9 mouse cellular contexts compared by ENCODE assay signal in genomic region chr10:20031936-20032335, GRCm38 (mm10).
A peak's percentile ranks its signal among the peaks of the same experiment; 100 is the strongest.
DNase-seq lines count a peak whose midpoint lies in the region; ATAC-seq and TF ChIP-seq lines count a peak whose summit lies in the region.
"Had no signal": no experiment of that assay in that cellular context is flagged by ENCODE, and none has a peak within 500 bp of the region (broad histone marks: within the 10 kb centered on the region; RNA-seq: fewer than 3 reads in every experiment).

No protein-coding gene starts in this region.

- TF ChIP-seq CTCF in midbrain, postnatal 0 days (IDR thresholded peaks at IDR 0.05): no peak
- no peak for TF ChIP-seq CTCF in cerebellum, adult 2 months (IDR thresholded peaks at IDR 0.05; ENCODE audit: borderline replicate concordance, insufficient read depth, low read depth, low read length)
- no peak for TF ChIP-seq CTCF in lung, embryonic 14.5 days (IDR thresholded peaks at IDR 0.05; ENCODE audit: low read depth)

- no peak overlapping the region for H3K27ac ChIP-seq in midbrain, postnatal 0 days (ENCODE audit: low read depth, low read length)
- H3K27ac ChIP-seq in midbrain, embryonic 10.5 days (replicated peaks): no peak overlapping the region
- H3K27ac ChIP-seq in cerebellum, adult 2 months (ENCODE audit: insufficient read depth, low read length): peak overlapping the region; percentile 65; the same call in 1 of the 2 replicates
- H3K27ac ChIP-seq in heart, embryonic 15.5 days: peak overlapping the region; percentile 60
- H3K27ac ChIP-seq in lung, embryonic 14.5 days (ENCODE audit: low read depth): no peak overlapping the region
- H3K27ac ChIP-seq in hindbrain, embryonic 11.5 days (ENCODE audit: low read depth, low read length): no peak overlapping the region
- H3K27ac ChIP-seq: limb, embryonic 15.5 days had no signal

- no peak overlapping the region for H3K4me2 ChIP-seq in midbrain, postnatal 0 days (ENCODE audit: low read depth, low read length, poor library complexity, severe bottlenecking)
- H3K4me2 ChIP-seq in heart, embryonic 15.5 days: no peak overlapping the region
- H3K4me2 ChIP-seq in lung, embryonic 14.5 days: no peak overlapping the region
- no peak overlapping the region for H3K4me2 ChIP-seq in hindbrain, embryonic 11.5 days (replicated peaks; ENCODE audit: low read depth, low read length)
- H3K4me2 ChIP-seq: limb, embryonic 15.5 days had no signal

- ATAC-seq in midbrain, postnatal 0 days (ENCODE audit: low FRiP score): no peak
- peak; percentile 75 for ATAC-seq in heart, embryonic 15.5 days (replicated peaks; ENCODE audit: insufficient number of reproducible peaks, insufficient read depth, low FRiP score, low read depth)
- ATAC-seq in lung, embryonic 14.5 days (ENCODE audit: insufficient read depth): no peak
- ATAC-seq in hindbrain, embryonic 11.5 days (ENCODE audit: low FRiP score): no peak
- no peak for ATAC-seq in activated CD4-positive, CD25-positive, alpha-beta regulatory T cell, adult 4 months

- 68% methylated on average over 2 of the region's 2 CpGs for WGBS in midbrain, postnatal 0 days
- 86% methylated on average over 2 of the region's 2 CpGs for WGBS in midbrain, embryonic 10.5 days
- WGBS in cerebellum, adult 2 months: 0% methylated on average over 2 of the region's 2 CpGs
- WGBS in heart, embryonic 15.5 days: 42% methylated on average over 2 of the region's 2 CpGs
- 67% methylated on average over 2 of the region's 2 CpGs for WGBS in lung, embryonic 14.5 days
- WGBS in hindbrain, embryonic 11.5 days: 80% methylated on average over 2 of the region's 2 CpGs

- no peaks in the 10 kb centered on the region for H3K4me1 ChIP-seq in midbrain, postnatal 0 days (ENCODE audit: insufficient read depth, low read length)
- peaks cover 11% of the 10 kb centered on the region for H3K4me1 ChIP-seq in midbrain, embryonic 10.5 days
- H3K4me1 ChIP-seq in cerebellum, adult 2 months (ENCODE audit: control insufficient read depth, insufficient read depth, low read length): peaks cover 7% of the 10 kb centered on the region; the same call in 1 of the 2 replicates
- peaks cover 11% of the 10 kb centered on the region for H3K4me1 ChIP-seq in heart, embryonic 15.5 days (replicated peaks)
- H3K4me1 ChIP-seq in lung, embryonic 14.5 days (ENCODE audit: insufficient read depth): no peaks in the 10 kb centered on the region
- no peaks in the 10 kb centered on the region for H3K4me1 ChIP-seq in hindbrain, embryonic 11.5 days (replicated peaks; ENCODE audit: control insufficient read depth, insufficient read depth, low read length)
- H3K4me1 ChIP-seq: limb, embryonic 15.5 days had no signal

- DNase-seq in midbrain, postnatal 0 days (ENCODE audit: low spot score): peak; percentile 40
- no peak for DNase-seq in midbrain, embryonic 10.5 days (ENCODE audit: low spot score)
- peak; percentile 92 to 94 for DNase-seq in cerebellum, adult 2 months
- DNase-seq in lung, embryonic 14.5 days: peak; percentile 63
- no peak for DNase-seq in hindbrain, embryonic 11.5 days (ENCODE audit: low spot score)
- DNase-seq in spleen, postnatal 14 days (ENCODE audit: low spot score in 2 of 2): no peak

- no peak overlapping the region for H3K4me3 ChIP-seq in midbrain, postnatal 0 days (ENCODE audit: low read depth, low read length)
- H3K4me3 ChIP-seq in midbrain, embryonic 10.5 days: no peak overlapping the region
- H3K4me3 ChIP-seq in cerebellum, adult 2 months (replicated peaks; ENCODE audit: insufficient read depth, low read depth, low read length): no peak overlapping the region
- no peak overlapping the region for H3K4me3 ChIP-seq in heart, embryonic 15.5 days
- H3K4me3 ChIP-seq in lung, embryonic 14.5 days (ENCODE audit: low read depth, low read length): no peak overlapping the region
- no peak overlapping the region for H3K4me3 ChIP-seq in hindbrain, embryonic 11.5 days (ENCODE audit: low read depth, low read length)
- H3K4me3 ChIP-seq: limb, embryonic 15.5 days had no signal

- no peaks in the 10 kb centered on the region for H3K9me3 ChIP-seq in midbrain, postnatal 0 days (ENCODE audit: low read length)
- H3K9me3 ChIP-seq in midbrain, embryonic 10.5 days (replicated peaks): no peaks in the 10 kb centered on the region
- H3K9me3 ChIP-seq in heart, embryonic 15.5 days (replicated peaks): no peaks in the 10 kb centered on the region
- no peaks in the 10 kb centered on the region for H3K9me3 ChIP-seq in lung, embryonic 14.5 days (ENCODE audit: low read depth, low read length)
- no peaks in the 10 kb centered on the region for H3K9me3 ChIP-seq in hindbrain, embryonic 11.5 days (ENCODE audit: control insufficient read depth, low read length)
- H3K9me3 ChIP-seq: limb, embryonic 15.5 days had no signal

- no peak for TF ChIP-seq POLR2A in cerebellum, adult 2 months (IDR thresholded peaks at IDR 0.05; ENCODE audit: borderline replicate concordance, insufficient read depth, low read length)

- H3K9ac ChIP-seq in midbrain, postnatal 0 days (replicated peaks; ENCODE audit: low read length, poor library complexity, severe bottlenecking): no peak overlapping the region
- H3K9ac ChIP-seq in heart, embryonic 15.5 days: no peak overlapping the region
- no peak overlapping the region for H3K9ac ChIP-seq in lung, embryonic 14.5 days
- H3K9ac ChIP-seq in hindbrain, embryonic 11.5 days (ENCODE audit: low read depth, low read length): no peak overlapping the region
- H3K9ac ChIP-seq: limb, embryonic 15.5 days had no signal

- H3K27me3 ChIP-seq in midbrain, postnatal 0 days (ENCODE audit: insufficient read depth, low read length): no peaks in the 10 kb centered on the region
- H3K27me3 ChIP-seq in midbrain, embryonic 10.5 days (ENCODE audit: low read depth, poor library complexity, severe bottlenecking): no peaks in the 10 kb centered on the region; the same call in 1 of the 2 replicates
- no peaks in the 10 kb centered on the region for H3K27me3 ChIP-seq in cerebellum, adult 2 months (ENCODE audit: control insufficient read depth, insufficient read depth, low read length)
- no peaks in the 10 kb centered on the region for H3K27me3 ChIP-seq in heart, embryonic 15.5 days
- H3K27me3 ChIP-seq in lung, embryonic 14.5 days (ENCODE audit: insufficient read depth, low read length): no peaks in the 10 kb centered on the region
- no peaks in the 10 kb centered on the region for H3K27me3 ChIP-seq in hindbrain, embryonic 11.5 days (ENCODE audit: control insufficient read depth, insufficient read depth, low read length)
- H3K27me3 ChIP-seq: limb, embryonic 15.5 days had no signal

- no peaks in the 10 kb centered on the region for H3K36me3 ChIP-seq in midbrain, postnatal 0 days (ENCODE audit: insufficient read depth, low read length)
- no peaks in the 10 kb centered on the region for H3K36me3 ChIP-seq in midbrain, embryonic 10.5 days
- 0 out of 2 replicates have a peak, but pooled peaks cover 3% of the 10 kb centered on the region for H3K36me3 ChIP-seq in heart, embryonic 15.5 days
- no peaks in the 10 kb centered on the region for H3K36me3 ChIP-seq in lung, embryonic 14.5 days (ENCODE audit: insufficient read depth)
- no peaks in the 10 kb centered on the region for H3K36me3 ChIP-seq in hindbrain, embryonic 11.5 days (ENCODE audit: control insufficient read depth, insufficient read depth, low read length)

Comparison
In these comparisons a context has a peak if more than half of its experiments do, and no peak if none do; other contexts are left out.
1. DNase-seq: peak in midbrain, postnatal 0 days (single experiment), cerebellum, adult 2 months (2 of 2) and lung, embryonic 14.5 days (single experiment); none in midbrain, embryonic 10.5 days (single experiment), hindbrain, embryonic 11.5 days (single experiment) and spleen, postnatal 14 days (0 of 2).
2. H3K27ac ChIP-seq: peak in cerebellum, adult 2 months (single experiment) and heart, embryonic 15.5 days (single experiment); none in midbrain, postnatal 0 days (single experiment), midbrain, embryonic 10.5 days (single experiment), lung, embryonic 14.5 days (single experiment) and hindbrain, embryonic 11.5 days (single experiment).